Mouse (Mus musculus) granulocyte monocyte progenitor cell, adult 5-6 weeks (primary cell): ENCODE data around the gene Cebpz. TPM values are rescaled to one million over a fixed set of nuclear protein-coding genes. Genes with fewer than 3 reads are reported as not detected.

Source experiments
- ATAC-seq: replicated peaks from 2 replicates; pipeline ENCODE4 v1.8.0; 2016; ENCODE audit warnings: mild to moderate bottlenecking, moderate TSS enrichment, inconsistent platforms; ENCODE audit not compliant: poor library complexity, severe bottlenecking
- total RNA-seq, 2 experiments: library from RNA; stranded (forward) in 1 of 2; stranded (reverse) in 1 of 2; fragments of 200-712, 200-1000 nt in 1 of 2; fragments of >200 nt in 1 of 2; fragmentation: Nextera tagmentation in 1 of 2; gene quantifications; 2 replicates each; pipeline ENCODE4 v1.2.3; 2014 to 2017

Cebpz gene
- total RNA-seq (2014; fragmentation: Nextera tagmentation) = 61.6 and 62.4 TPM in 2 replicates
- total RNA-seq (2017) = 124 and 206 TPM in 2 replicates

DNA sequence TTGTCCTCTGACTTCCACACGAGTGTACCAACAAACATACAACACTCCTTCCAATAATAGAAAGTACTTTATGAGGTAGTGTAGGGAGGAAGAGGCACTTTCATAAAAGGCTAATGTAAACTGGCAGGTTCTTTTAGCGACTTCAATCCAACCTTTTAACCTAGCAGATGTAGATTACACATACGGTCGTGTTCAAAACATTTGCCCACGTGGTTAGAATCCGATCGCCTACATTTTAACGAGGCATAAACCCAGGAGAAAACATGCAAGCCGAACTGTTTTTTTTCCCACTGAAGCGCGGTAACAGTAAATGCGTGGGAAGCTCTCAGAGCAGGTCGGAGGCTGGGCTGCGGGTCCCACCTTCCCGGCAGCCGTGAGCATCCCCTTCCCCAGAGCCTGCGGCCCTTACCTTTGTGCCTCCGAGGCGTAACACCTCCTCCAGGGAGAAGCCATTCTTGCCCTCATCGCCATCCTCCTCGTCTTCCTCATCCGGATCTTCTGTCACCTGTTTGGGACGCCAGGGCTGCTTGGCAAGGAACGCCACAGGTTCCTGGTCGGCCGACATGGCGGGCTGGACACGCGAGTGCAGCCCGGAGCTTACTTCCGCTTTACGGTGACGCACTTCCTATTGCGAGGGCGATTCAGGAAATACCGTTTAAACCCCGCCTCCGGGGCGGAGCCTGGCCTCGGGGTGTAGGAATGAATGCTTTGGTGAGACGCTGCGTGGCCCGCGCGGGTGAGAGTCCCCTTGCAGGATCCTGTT lies at the start of gene Cebpz, which contains the start of gene Ndufaf7:
TSS of gene Cebpz (minus strand) at position 601 of the 763 bp plus-strand sequence.
TSS of gene Ndufaf7 (plus strand) at position 671 of the 763 bp plus-strand sequence.
- peak; percentile 89 for ATAC-seq

DNA sequence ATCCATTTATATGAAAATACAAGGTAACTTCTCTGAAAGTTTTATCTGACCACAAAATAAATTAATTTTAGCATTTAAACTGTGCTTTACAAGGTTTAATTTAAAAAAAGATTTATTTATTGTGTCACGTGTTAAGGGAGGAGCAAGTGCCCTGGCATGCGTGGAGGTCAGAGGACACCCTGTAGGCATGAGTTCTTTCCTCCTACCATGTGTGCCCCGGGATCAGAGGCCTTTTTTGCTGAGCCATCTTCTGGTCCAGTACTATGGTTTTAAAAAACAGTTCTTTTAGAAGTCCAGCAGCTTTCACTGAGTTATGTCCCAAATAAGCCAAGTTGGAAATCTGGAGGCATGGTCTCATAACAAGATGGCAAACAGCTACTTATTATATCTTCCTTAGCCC lies 46.9 kb upstream of the Cebpz start:
- ATAC-seq = no peak

DNA sequence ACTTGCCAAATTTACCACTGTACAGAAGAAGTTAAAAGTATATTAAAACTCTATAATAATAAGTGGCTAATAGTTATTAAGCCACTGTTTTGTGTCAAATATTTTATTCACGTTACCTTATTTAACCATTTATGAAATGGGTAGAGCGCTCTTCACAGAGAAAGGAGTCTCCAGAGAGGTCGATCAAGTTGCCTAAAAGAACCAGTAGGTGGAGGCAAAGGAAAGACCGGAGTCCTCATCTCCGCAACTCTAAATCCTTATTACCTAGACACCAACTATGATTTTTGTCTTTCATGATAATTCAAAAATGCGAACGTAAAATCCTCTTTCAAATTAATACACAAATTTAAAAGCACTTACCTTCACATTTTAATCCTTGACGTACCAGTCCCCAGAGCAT lies 46.3 kb upstream of the Cebpz start:
- no peak for ATAC-seq

DNA sequence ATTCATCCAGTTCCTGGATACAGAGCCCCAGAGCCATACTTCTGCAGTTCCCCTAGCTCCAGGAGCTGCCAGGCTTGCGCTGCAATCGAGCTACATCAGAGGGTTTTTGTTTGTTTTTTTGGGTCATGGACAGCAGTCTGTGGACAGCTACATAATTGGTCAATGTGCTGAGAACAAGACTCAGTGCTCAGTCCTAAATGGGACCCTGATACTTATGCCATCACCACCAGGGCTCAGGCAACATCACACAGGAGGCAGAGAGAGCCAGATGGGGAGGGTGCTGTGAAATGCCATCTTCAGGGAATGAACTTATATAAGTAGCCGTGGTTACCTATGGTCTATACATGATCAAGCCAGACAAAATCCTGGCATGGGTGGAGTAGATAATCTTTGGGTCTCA lies 31.6 kb upstream of the Cebpz start:
- no peak for ATAC-seq

DNA sequence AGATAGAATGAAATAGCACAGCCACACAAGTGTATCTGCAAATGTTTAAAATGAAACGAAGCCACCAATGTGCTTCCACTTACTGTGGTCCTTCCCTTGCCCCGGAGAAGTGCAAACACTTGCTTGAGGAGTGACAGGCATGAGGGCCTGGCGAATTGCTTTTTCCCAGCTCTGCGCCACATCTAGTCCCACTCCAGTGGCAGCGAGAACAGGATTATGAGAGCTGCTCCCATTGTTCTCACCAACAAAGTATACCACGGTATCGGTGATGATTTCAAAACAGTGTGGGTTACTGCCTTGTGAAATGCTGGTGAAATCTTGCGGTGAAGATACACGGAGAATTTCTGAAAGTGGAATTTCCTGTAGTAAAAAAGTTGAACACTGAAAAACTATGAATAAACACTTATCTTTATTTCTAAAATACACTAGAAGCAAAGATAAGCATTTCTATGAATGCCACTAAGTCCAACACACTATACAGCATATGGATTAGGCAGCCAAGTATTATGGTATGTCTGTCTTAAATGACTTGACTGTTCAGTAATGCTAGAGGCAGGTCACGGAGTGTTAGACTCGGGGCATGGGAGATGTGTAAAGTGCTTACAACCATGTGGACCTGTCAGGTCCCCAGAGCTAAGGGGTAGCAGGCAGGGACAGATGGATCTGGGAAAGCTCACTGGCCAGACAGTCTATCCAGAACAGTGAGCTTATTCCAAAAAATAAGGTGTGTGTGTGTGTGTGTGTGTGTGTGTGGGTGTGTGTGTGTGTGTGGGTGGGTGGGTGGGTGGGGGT lies 29.4 kb upstream of the Cebpz start:
- peak; percentile 96 for ATAC-seq

DNA sequence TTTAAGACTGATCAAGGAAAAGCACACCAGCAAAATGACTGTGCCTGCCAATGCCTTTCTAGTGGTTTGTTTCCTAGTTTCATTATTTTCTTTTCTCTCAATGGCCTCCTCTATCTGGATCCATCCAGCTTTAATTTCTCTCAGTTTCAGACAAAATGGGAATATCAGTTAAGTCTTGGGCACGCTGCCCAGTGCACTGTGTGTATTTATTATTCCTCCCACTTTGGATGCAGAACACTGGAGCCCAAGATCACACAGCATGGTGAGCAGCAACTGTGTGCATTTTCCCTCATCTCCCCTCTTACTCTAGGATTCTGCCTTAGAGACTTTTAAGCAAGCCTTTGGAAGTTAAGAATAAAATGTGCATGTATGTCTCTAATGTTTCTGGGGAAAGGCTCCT lies 27.5 kb upstream of the Cebpz start:
- ATAC-seq = no peak

DNA sequence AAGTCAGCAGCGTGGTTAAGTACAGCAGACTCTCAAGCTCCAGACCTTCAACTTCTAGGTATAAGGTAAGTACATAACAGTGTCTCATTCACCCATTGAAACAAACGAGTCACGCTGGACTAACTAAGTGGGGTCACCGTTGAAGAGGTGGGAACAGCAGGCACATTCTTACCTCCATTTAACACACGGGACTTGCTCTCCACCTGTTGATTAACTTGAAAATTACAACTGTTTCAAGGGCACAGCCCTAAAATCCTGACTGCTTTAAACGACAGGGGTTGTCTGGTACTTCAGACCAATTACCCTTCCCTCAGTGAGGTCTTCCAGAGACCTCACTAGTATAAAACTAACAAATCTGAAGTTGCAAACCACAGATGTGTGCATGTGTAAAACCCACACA lies 22.6 kb upstream of the Cebpz start:
- ATAC-seq = no peak

DNA sequence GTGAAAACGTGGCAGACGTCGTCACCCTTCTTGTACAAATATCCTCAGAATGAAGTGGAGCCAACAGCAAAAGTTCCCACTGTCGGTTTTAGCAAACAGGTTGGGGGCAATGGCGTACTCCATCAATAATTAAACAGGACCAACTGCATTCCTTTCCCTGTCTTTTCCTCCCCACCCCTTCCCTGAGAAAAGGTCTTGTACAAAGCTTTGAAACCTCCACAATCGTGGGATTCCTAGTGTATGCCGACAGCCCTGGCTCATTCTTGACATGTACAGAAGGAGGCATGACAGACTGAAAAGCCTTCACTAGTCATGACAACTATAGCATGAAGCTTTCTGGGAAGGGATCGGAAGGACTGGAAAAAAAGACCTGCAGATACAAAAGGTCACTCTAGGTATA lies 16.4 kb upstream of the Cebpz start:
- no peak for ATAC-seq

DNA sequence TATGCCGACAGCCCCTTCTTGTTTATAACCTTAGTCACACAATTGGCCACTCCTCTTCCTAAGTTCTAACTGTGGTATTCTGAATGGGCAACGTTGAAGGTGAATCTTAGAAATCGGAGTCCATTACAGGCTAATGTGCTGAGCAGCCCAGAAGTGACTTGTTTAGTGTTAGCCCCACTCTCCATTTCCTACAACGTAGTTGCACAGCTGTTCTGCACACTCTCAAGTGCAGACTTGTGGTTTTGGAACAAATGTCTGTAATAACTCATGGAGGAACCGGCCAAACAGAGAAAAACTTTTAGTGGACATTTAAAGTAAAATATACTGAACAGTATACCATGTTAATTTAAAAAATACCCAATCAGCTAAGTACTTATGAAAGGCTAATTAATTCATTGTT lies 15.2 kb upstream of the Cebpz start:
- no peak for ATAC-seq

DNA sequence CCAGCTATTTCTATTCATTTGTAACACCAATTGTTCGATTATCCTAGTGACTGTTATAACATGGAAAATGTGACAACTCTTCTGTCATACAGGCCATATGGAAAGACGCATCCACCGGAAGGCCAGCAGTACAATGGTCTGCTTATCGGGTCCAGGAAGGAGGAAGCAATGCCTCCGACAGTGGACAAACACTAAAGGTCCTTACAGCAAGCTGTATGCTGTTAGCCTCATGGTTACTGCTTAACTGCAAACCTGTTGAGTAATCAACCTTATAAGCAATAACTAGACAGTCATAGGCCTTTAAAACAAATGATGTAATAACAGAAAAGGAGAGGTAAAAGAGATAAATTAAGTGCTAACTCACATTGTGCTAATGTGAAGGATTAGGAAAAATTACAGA lies 14.4 kb upstream of the Cebpz start:
- peak; percentile 42; the same call in 1 of the 2 replicates for ATAC-seq

DNA sequence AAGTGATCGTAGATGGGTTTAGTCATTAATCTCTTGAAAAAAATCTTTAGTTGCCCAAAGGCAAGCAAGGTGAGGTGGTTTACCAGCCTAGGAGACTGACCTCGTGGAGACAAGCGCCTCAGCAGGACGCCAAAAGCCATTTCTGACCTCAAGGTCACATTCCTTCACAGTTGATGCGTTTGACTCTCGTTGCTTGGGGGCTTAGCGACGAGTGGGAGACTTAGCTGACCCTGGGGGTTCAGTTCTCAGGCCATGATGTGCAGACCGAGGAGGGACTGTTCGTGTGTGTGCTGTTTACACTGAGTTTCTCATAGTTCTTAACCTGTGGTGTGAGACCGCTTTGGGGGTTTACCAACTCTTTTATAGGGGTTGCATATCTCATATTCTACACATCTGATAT lies 5.7 kb upstream of the Cebpz start:
- ATAC-seq = no peak

DNA sequence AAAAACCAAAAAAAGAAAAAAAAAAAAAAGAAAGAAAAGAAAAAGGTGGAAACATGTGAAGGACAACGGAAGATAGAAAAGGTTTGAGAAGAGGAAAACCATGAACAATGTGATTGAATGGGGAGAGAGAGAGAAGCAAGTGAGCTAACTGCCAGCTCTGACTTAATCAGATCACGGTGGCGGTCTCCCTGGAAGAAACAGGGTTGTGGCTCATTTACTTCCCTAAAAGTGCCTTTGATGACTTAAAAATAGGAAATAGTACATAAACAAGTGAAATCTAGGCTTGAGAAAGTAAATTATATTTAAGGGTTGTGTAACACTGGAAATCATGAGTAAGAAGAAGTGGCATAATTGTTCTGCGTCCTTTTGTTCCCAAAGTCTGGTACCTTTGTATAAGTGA lies 2.1 kb upstream of the Cebpz start:
- peak; percentile 68 for ATAC-seq

DNA sequence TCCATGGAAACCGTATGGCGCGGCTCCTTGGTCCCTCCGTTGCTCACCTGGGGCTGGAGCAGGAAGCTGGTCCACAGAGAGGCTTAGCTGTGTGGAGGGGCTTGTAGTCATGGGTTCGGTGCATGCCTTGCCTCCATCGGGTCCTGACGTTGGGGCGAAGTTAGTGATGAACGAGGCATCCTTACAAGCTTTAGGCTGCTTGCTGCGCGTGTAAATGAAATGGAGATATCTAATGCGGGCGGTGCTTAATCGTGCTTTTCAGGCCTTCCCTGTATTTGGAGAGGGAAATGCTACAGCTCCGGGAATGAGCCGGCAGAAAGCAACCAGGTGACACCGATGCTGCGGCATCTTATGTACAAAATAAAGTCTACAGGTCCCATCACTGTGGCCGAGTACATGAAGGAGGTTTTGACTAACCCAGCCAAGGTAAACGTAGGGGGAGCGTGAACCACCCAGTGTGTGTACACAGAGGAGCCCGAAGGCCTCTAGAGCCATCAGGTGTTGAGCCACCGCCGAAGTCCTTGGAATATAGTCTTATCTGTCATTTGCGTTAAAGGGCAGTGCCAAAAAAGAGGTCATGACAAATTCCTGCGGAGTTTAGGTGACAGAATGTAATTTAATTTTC lies 475 bp upstream of the Cebpz start:
- no peak for ATAC-seq

DNA sequence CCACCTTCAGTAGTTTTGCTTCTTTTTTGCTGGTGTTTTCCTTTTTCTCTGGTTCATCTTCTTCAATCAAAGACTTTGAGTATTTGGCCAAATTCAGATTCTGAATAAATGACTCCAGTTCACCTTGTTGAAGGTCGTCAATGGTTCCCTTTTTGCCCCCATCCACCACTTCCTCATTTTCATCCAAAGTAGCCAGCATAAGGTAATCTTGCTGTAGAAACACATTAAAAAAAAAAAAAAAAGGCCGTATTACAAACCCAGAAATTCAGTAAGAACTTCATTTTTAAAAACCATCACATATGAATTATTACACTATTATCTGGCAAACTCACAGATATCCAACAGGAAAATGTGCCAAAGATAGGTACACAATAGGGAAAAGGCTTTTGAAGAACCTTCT lies 1.0 kb downstream of the Cebpz start:
- no peak for ATAC-seq

DNA sequence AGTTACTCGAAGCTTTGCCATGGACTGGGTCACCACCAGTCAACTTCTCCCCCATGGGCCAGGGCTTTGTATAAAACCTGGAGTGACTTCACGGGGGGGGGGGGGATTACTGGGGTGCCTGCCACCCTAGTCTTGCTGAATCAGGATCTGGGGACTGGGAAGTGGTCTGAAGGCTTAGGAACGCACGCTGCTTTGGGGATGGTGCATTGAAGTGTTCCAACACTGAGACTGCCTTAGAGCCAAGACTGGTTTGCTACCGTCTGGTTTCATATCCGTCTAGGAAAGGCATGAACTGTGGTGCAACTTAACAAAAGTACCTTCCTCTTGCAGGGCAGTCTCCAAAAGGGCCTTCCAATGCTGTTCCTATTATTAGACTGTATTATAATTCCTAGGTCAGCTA lies 19.2 kb downstream of the Cebpz start:
- peak; percentile 40 for ATAC-seq

DNA sequence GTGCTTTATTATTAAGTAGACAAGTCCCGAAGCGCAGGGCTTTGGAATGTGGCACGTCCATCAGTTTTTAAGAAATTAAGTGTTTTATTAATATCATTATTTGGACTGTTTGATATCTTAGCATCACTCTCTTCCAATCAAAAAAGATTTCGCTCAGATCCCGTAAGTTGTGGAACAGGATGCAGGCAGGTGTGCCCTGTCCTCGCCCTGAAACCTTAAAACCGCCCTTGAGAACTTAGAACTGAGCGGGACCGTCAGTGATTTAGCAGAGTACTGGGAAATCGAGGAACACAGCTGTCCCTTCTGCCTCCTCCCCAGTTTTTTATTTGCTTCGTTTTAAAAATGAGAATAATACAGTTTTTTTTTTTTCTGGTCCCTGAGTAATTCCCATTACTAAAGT lies 20.0 kb downstream of the Cebpz start:
- ATAC-seq = no peak

DNA sequence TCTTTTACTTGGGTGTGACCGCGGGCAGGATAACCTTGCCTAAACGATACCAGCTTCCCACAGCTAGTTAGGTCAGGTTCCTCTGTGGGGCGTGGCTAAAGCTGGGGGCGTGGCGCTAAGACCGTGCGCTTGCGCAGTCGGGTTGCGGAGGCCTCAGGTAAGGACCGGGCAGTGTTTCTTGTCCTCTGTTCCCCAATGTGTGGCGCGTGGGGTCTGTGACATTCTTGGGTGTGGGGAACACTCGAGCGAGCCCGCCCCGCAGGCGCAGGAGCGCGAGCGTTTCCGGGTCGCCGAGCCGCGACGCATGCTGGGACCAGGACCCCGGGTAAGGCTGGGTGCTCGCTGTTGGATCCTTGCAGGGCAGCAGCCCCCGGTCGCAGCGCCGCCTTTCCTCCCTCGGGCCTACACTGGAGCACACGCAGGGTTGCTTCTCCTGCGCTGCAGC lies 20.5 kb downstream of the Cebpz start, which contains the start of gene Cebpzos:
TSS of gene Cebpzos (plus strand) at position 132 of the 445 bp plus-strand sequence.
- ATAC-seq = peak; percentile 93

DNA sequence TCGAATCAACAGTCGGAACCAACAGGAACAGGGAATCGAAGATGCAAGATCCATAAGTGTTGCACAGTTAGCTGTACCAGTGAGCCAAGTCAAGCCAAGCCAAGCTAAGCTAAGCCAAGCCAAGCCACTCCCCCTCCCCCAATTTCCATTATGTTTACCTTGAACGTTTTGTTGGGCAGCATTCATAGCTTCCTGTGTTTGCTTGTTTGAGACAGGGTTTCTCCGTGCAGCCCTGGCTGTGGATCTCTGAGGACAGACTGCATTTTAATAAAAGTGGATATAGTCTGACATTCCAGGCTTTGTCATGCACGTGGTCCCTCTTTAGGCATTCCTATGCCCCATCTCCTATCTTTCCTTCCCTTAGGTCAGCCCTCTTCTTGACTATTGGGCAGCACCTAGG lies 21.1 kb downstream of the Cebpz start:
- ATAC-seq = no peak

DNA sequence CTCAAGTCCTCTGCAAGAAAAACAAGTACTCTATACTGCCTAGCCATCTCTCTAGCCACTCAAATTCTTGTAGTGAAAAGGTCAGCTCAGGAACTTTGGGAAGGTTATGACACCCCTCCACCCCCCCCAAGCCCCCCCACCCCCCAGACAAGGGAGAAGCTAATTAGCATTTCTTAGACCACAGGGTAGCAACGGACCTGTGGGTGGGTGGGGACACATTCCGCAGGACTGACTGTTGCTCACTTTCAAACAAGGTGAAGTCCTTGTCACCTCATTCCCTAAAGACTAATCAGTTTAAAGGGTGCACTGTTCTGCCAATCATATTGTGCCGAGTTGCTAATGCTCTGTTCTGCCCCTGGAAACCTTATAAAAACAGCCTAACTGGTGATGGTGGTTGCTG lies 22.9 kb downstream of the Cebpz start:
- ATAC-seq = no peak

DNA sequence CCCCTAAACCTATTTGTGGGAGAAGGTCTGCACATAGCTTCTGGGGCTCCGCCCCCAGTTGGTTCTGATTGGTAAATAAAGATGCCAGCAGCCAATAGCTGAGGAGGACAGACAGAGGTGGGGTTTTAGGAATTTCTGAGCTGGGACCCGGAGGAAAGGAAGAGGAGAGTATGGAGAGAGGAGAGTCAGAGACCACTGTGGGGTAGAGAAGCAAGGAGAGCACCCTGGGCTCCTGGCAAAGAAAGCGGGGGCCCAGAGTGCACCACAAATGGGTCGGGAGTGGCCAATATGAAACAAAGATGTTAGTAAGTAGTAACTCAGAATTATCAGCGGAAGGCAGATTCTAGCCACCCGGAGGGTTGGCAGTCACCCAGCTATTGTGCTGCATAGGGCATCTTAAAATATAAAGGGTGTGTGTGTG lies 24.0 kb downstream of the Cebpz start:
- ATAC-seq = no peak

DNA sequence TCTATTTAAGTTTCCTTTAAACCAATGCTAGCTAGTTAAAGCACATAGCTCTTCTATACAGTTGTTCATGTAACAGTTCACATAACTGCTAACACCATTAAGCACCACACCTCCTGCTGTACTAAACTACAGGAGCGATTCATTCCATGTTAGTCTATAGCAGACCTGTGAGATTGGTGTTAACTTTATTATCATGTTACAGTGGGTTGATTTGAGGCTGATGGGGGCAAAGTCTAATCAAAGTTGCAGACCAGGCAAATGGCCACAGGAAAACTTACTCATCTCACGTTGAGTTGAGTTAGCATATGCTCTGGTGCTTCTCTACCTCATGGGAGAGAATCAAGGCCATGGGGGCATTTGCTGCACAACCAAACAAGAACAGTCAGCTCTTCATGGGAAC lies 27.5 kb downstream of the Cebpz start:
- ATAC-seq = no peak
